Mouse (Mus musculus) heart, postnatal 10 days (tissue): Measurements from ENCODE around the gene Clrn2. TPM values are rescaled to one million over a fixed set of nuclear protein-coding genes. Genes with fewer than 3 reads are reported as not detected.

Experiments used
- DNase-seq, 2 experiments: peaks; one replicate each; pipeline ENCODE4 v3.0.0; 2021
- intact Hi-C: fragments of 180-260 bp; cut with DNase I; formaldehyde crosslinking; loops from one replicate; pipeline ENCODE4 v1.15.1; 2025
- total RNA-seq, 2 experiments: library from RNA; stranded (reverse); gene quantifications; 2 replicates each; pipeline ENCODE4 v1.2.3; 2021

The Clrn2 gene
- total RNA-seq, 2 experiments from 2014 or later = not detected

- intact Hi-C loops = loop anchor here (10.0 kb wide), 1 partner anchor 358 kb away; the partner anchor contains the start of gene Lcorl
- DNase-seq = no peak
Observed at GRCm38 (mm10) chr5:45496479-45496878, 42.9 kb downstream of the Clrn2 start.

GRCm38 (mm10) chr5:45496930-45497550 lies 43.5 kb downstream of the Clrn2 start:
- DNase-seq = no peak
- intact Hi-C loops = loop anchor here (10.0 kb wide), 1 partner anchor 358 kb away; the partner anchor contains the start of gene Lcorl

- intact Hi-C loops = loop anchor here (10.0 kb wide), 1 partner anchor 357 kb away; the partner anchor contains the start of gene Lcorl
- no peak for DNase-seq
Observed at GRCm38 (mm10) chr5:45497564-45497963, 44.0 kb downstream of the Clrn2 start.

GRCm38 (mm10) chr5:45510071-45510470 lies 56.5 kb downstream of the Clrn2 start:
- intact Hi-C loops = no loop called here
- no peak for DNase-seq

- intact Hi-C loops = no loop called here
- DNase-seq = no peak
Observed at GRCm38 (mm10) chr5:45512908-45513307, 59.4 kb downstream of the Clrn2 start.

- intact Hi-C loops = no loop called here
- no peak for DNase-seq
Observed at GRCm38 (mm10) chr5:45513511-45513910, 60.0 kb downstream of the Clrn2 start.

Other genes with a start within 250 kb of the Clrn2 start
- 10 to 100 TPM; 78.9 to 81.4 TPM for gene Qdpr, start 3.5 kb upstream of the Clrn2 start, total RNA-seq
- 10 to 100 TPM; 77.1 to 77.2 TPM for gene Lap3, start 39.6 kb downstream of the Clrn2 start, total RNA-seq
- 10 to 100 TPM; 50.4 to 53.8 TPM for gene Med28, start 66.5 kb downstream of the Clrn2 start, total RNA-seq
- under 1 TPM; 0.10 to 0.12 TPM for gene Fam184b, start 185.9 kb downstream of the Clrn2 start, total RNA-seq
- gene Ncapg, start 216.2 kb downstream of the Clrn2 start, total RNA-seq = 1 to 10 TPM; 6.7 to 7.1 TPM